Mouse (Mus musculus): ENCODE data around the gene Fig4.

- TF ChIP-seq CTCF (IDR thresholded peaks at IDR 0.05; ENCODE audit: insufficient read depth, low read depth, low read length) (no peak), POLR2A (IDR thresholded peaks at IDR 0.05; ENCODE audit: insufficient read depth, low read depth, low read length) (no peak)
These were observed 31.2 kb downstream of the Fig4 start for GRCm38 (mm10) chr10:41271860-41272259.

All from olfactory bulb, adult 2 months (tissue).